ENCODE assay signal across 28 mouse cellular contexts in genomic region chr6:42355794-42356600, GRCm38 (mm10). TPM values are rescaled to one million over a fixed set of nuclear protein-coding genes. Genes with fewer than 3 reads are reported as not detected.
"Had no signal": no experiment of that assay in that cellular context is flagged by ENCODE, and none has a peak within 500 bp of the region (broad histone marks: within the 10 kb centered on the region; RNA-seq: fewer than 3 reads in every experiment).

No protein-coding gene starts in this region.

- H3K4me2 ChIP-seq: limb, embryonic 13.5 days; liver, embryonic 15.5 days; midbrain, embryonic 13.5 days; neural tube, embryonic 12.5 days; neural tube, embryonic 15.5 days had no signal

- H3K4me3 ChIP-seq: layer of hippocampus, adult 2 months; limb, embryonic 10.5 days; limb, embryonic 13.5 days; liver, embryonic 12.5 days; liver, embryonic 15.5 days; lung, embryonic 15.5 days; midbrain, embryonic 13.5 days; neural tube, embryonic 12.5 days; neural tube, embryonic 15.5 days had no signal

- ATAC-seq: liver, embryonic 12.5 days; midbrain, embryonic 13.5 days had no signal

- H3K27me3 ChIP-seq: limb, embryonic 13.5 days; liver, embryonic 12.5 days; liver, embryonic 15.5 days; lung, embryonic 15.5 days; midbrain, embryonic 13.5 days; neural tube, embryonic 12.5 days; neural tube, embryonic 15.5 days had no signal

- H3K9ac ChIP-seq: limb, embryonic 13.5 days; liver, embryonic 12.5 days; liver, embryonic 15.5 days; lung, embryonic 15.5 days; midbrain, embryonic 13.5 days; neural tube, embryonic 12.5 days; neural tube, embryonic 15.5 days had no signal

- H3K9me3 ChIP-seq: limb, embryonic 10.5 days; limb, embryonic 13.5 days; liver, embryonic 12.5 days; liver, embryonic 15.5 days; lung, embryonic 15.5 days; midbrain, embryonic 13.5 days; neural tube, embryonic 12.5 days; neural tube, embryonic 15.5 days had no signal

- DNase-seq: kidney, adult 9 months; layer of hippocampus, adult 9-11 months; liver; lung, adult 18-20 months; lung, postnatal 10 days; lung, postnatal 36 days; right cerebral cortex, adult 18-20 months; right cerebral cortex, postnatal 14 days; right cerebral cortex, postnatal 4 days; thymus, adult 18-20 months; thymus, postnatal 36 days had no signal

- H3K27ac ChIP-seq: layer of hippocampus, adult 2 months; limb, embryonic 10.5 days; limb, embryonic 13.5 days; liver, embryonic 12.5 days; liver, embryonic 15.5 days; lung, embryonic 15.5 days; midbrain, embryonic 13.5 days; neural tube, embryonic 12.5 days; neural tube, embryonic 15.5 days had no signal

RNA-seq across cellular contexts. Expression of gene Epha1, which starts 17.1 kb away (rescaled TPM):
- total RNA-seq: layer of hippocampus, adult 2 months had no signal

RNA-seq across cellular contexts. Expression of gene Fam131b, which starts 31.6 kb away (rescaled TPM):
- polyA plus RNA-seq: liver, embryonic 12.5 days; liver, embryonic 15.5 days had no signal

RNA-seq across cellular contexts. Expression of gene Tas2r143, which starts 44.0 kb away (rescaled TPM):
- total RNA-seq: layer of hippocampus, adult 2 months; layer of hippocampus, postnatal 25 days; left cerebral cortex, adult 18-20 months; left cerebral cortex, postnatal 25 days; midbrain, postnatal 0 days had no signal
- polyA plus RNA-seq: kidney, embryonic 16.5 days; limb, embryonic 10.5 days; limb, embryonic 13.5 days; liver, embryonic 12.5 days; liver, embryonic 15.5 days; lung, embryonic 15.5 days; midbrain, embryonic 13.5 days; midbrain, postnatal 0 days; neural tube, embryonic 12.5 days; neural tube, embryonic 15.5 days; stomach, embryonic 14.5 days; testis, adult 2 months had no signal

RNA-seq across cellular contexts. Expression of gene Tas2r135, which starts 49.2 kb away (rescaled TPM):
- total RNA-seq: layer of hippocampus, adult 2 months; layer of hippocampus, postnatal 25 days; left cerebral cortex, adult 18-20 months; left cerebral cortex, postnatal 25 days; midbrain, postnatal 0 days had no signal
- polyA plus RNA-seq: kidney, embryonic 16.5 days; large intestine, adult 2 months; limb, embryonic 10.5 days; limb, embryonic 13.5 days; liver, embryonic 12.5 days; liver, embryonic 15.5 days; lung, embryonic 15.5 days; midbrain, embryonic 13.5 days; midbrain, postnatal 0 days; neural tube, embryonic 12.5 days; neural tube, embryonic 15.5 days; stomach, embryonic 14.5 days; testis, adult 2 months had no signal
